Comparison of ENCODE assay signal across 8 mouse cellular contexts in the genomic region with DNA sequence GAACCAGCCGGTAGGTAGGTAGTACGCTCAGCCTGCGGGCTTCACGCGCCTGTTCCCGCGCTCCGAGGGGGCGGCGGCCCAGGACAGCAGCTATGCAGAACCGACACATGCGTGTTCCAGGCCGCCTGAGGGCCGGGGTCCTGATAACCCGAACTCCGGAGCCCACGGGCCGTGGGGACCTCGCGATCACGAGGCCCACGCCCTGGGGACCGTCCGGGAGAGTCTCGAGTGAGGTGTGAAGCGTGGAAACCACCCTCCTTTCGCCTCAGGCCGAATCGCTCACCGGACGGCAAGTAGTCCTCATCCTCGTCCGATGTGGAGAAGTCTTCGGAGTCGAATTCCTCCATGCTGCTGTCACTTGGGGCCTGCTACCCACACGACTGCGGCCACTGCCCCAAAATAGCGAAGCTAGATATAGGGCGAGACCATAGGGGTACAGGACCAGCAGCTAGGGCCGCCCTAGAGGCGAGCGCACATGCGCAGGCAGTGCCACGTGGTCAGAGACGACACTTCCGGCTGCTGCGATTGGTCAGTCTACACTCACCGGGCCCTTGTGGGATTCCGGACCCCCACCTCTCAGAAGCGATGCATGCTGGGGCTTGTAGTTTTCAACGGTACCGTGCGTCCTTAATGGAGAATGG. TPM values are rescaled to one million over a fixed set of nuclear protein-coding genes. Genes with fewer than 3 reads are reported as not detected.
DNase-seq lines count a peak whose midpoint lies in the region; ATAC-seq lines count a peak whose summit lies in the region.

TSS of gene Cfdp1 (minus strand) at position 431 of the 641 bp plus-strand sequence.

- H3K9ac ChIP-seq in hindbrain, embryonic 16.5 days (ENCODE audit: low read depth, low read length) = peak within 1 kb of the TSS; percentile 89

- no peaks in the 10 kb centered on the region for H3K9me3 ChIP-seq in hindbrain, embryonic 16.5 days (ENCODE audit: control insufficient read depth, low read length)

- H3K27me3 ChIP-seq in hindbrain, embryonic 16.5 days (replicated peaks; ENCODE audit: control insufficient read depth, insufficient read depth, low read length) = no peaks in the 10 kb centered on the region

- peak; percentile 96 for DNase-seq in WW6 (ENCODE audit: low read depth, low spot score)
- peak; percentile 80 to 92 for DNase-seq in cerebellum, postnatal 4 days (ENCODE audit: low spot score in 2 of 2)
- peak; percentile 97 for DNase-seq in gastrocnemius, adult 18-20 months (ENCODE audit: low spot score)
- DNase-seq in left cerebral cortex, adult 18-20 months (ENCODE audit: low spot score in 2 of 2) = peak; percentile 96 to 97
- peak; percentile 98 for DNase-seq in right cerebral cortex, adult 18-20 months
- peak; percentile 77 for DNase-seq in urinary bladder, postnatal 10 days (ENCODE audit: low spot score)

- WGBS in hindbrain, embryonic 16.5 days = under 1% methylated on average over 53 of the region's 53 CpGs
- under 1% methylated on average over 53 of the region's 53 CpGs for WGBS in macrophage (ENCODE audit: missing documents)

- peaks cover 47% of the 10 kb centered on the region; the same call in 1 of the 2 replicates for H3K79me2 ChIP-seq in macrophage (ENCODE audit: inconsistent target)

- H3K4me2 ChIP-seq in hindbrain, embryonic 16.5 days (ENCODE audit: low read length) = peak within 1 kb of the TSS; percentile 92

- peak within 1 kb of the TSS; percentile 66 for H3K27ac ChIP-seq in hindbrain, embryonic 16.5 days (ENCODE audit: low read depth, low read length)
- no peak within 1 kb of the TSS for H3K27ac ChIP-seq in macrophage

- H3K36me3 ChIP-seq in hindbrain, embryonic 16.5 days (ENCODE audit: control insufficient read depth, insufficient read depth, low read length) = no peaks in the 10 kb centered on the region
- H3K36me3 ChIP-seq in macrophage (ENCODE audit: inconsistent target) = no peaks in the 10 kb centered on the region

- peaks cover 12% of the 10 kb centered on the region for H3K4me1 ChIP-seq in hindbrain, embryonic 16.5 days (ENCODE audit: control insufficient read depth, insufficient read depth, low read depth, low read length)

- H3K4me3 ChIP-seq in hindbrain, embryonic 16.5 days (ENCODE audit: low read length) = peak within 1 kb of the TSS; percentile 98
- H3K4me3 ChIP-seq in macrophage (ENCODE audit: inconsistent target) = peak within 1 kb of the TSS; percentile 82

- ATAC-seq in hindbrain, embryonic 16.5 days = peak; percentile 100

RNA-seq across cellular contexts. Expression of gene Cfdp1, which starts in this region (rescaled TPM):
- 10 to 100 TPM; 17.8 to 21.0 TPM for total RNA-seq in gastrocnemius, adult 18-20 months (2021)
- 202 and 210 TPM in 2 replicates for polyA plus RNA-seq in hindbrain, embryonic 16.5 days (2015; fragmentation: Nextera tagmentation; extraction: Ambion mirVana)
- 10 to 100 TPM; 80.1 to 85.3 TPM for total RNA-seq in left cerebral cortex, adult 18-20 months (2021)
- 10 to 100 TPM; 13.8 to 51.8 (median 30.8) TPM for total RNA-seq in macrophage (2018; cell fraction: chromatin; rRNA removed)
- 10 to 100 TPM; 53.3 to 98.2 (median 68.4) TPM for total RNA-seq in macrophage (2018; cell fraction: cytosol; rRNA removed)
- 10 to 100 TPM; 17.5 to 51.1 (median 28.0) TPM for total RNA-seq in macrophage (2018; cell fraction: nucleus; rRNA removed)
- 61.2 to 192 TPM (median 103 TPM) in 3 replicates for polyA plus RNA-seq in macrophage (2018)
